Mouse (Mus musculus): Measurements from ENCODE around the gene Lhx6. TPM values are rescaled to one million over a fixed set of nuclear protein-coding genes. Genes with fewer than 3 reads are reported as not detected.
A peak's percentile ranks its signal among the peaks of the same experiment; 100 is the strongest.

Gene Lhx6
- polyA plus RNA-seq, 1 experiment: not detected

DNA sequence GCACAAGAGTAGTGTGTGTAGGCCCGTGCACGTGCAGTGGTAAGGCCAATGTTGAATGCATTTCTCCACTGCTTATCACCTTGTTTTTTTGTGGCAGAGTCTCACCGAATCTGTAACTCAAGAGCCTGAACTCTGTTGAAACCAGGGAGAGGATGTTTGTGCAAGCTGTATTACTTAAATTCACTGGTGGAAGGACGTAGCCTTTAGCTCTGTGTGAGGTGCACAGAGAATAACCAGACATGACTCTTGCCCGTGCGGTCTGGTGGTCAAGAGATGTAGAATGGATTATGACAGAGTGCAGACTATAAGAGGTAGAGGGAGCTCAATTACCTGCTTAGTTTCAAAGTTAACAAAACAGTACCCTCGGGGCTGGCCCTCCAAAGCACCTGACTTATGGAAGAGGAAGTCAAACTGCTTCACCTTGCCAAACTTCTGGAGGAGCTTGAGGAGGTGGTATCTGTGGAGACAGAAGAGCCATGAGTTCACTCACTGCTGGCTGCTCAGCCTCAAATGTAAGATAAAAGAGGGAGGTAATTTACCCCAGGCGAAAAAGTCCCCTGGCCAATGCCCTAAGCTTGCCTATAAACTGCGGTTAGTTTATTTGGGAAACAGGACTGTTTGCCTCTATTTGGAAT, 21.7 kb upstream of the Lhx6 start:
- H3K4me1 ChIP-seq (ENCODE audit: control insufficient read depth, insufficient read depth, low read length): no peaks in the 10 kb centered on the region
- H3K27ac ChIP-seq (ENCODE audit: insufficient read depth, low read depth, low read length): no peak overlapping the region
- H3K4me3 ChIP-seq (ENCODE audit: insufficient read depth, low read depth, low read length): no peak overlapping the region
- TF ChIP-seq POLR2A (IDR thresholded peaks at IDR 0.05; ENCODE audit: insufficient read depth, low read depth, low read length) (no peak), CTCF (IDR thresholded peaks at IDR 0.05; ENCODE audit: insufficient read depth, low read depth, low read length) (no peak)
- 90% methylated on average over 9 of the region's 9 CpGs for WGBS

DNA sequence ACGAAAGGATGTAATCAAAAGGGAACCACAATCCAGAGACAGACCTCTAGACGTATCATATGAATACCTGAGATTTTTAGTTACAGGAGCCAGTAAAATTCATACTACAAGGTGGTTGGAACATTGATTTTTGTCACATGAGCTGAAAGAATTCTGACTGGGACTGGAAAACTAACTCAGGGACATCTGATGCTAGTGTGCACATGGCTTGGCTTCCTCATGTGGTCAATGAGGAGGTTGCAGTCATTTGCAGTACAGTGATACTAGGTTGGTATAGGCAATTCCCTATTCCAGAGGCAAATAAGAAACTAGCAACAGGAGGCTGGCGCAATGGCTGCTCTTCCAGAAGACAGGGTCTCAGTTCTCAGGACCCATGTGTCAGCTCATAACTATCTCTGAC, 7.4 kb upstream of the Lhx6 start:
- 83% methylated on average over 3 of the region's 3 CpGs for WGBS
- no peak overlapping the region for H3K4me3 ChIP-seq (ENCODE audit: insufficient read depth, low read depth, low read length)
- no peak for TF ChIP-seq POLR2A (IDR thresholded peaks at IDR 0.05; ENCODE audit: insufficient read depth, low read depth, low read length)
- TF ChIP-seq CTCF (IDR thresholded peaks at IDR 0.05; ENCODE audit: insufficient read depth, low read depth, low read length): no peak
- no peak overlapping the region for H3K27ac ChIP-seq (ENCODE audit: insufficient read depth, low read depth, low read length)
- H3K4me1 ChIP-seq (ENCODE audit: control insufficient read depth, insufficient read depth, low read length): no peaks in the 10 kb centered on the region

DNA sequence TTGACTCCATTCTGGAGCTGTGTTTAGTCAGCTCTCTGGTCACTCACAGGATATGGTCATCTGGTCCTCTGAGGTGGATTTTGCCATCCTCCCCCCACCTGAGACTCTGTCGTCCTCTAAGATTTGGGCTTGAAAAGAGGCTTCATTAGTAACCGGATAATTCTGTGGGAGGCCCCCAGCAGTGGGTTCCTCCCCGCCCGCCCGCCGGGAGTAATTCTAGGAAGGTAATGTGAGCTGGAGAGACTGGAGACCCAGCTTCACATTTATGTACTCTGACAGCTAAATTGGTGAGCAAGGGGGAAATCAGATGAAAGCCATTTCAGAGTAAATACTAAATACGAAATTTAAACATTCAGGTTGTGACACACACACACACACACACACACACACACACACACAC, 3.4 kb upstream of the Lhx6 start:
- WGBS: 7% methylated on average over 7 of the region's 7 CpGs
- Histone ChIP-seq H3K4me1 (ENCODE audit: control insufficient read depth, insufficient read depth, low read length) (peaks cover 18% of the 10 kb centered on the region), H3K27ac (ENCODE audit: insufficient read depth, low read depth, low read length) (no peak overlapping the region), H3K4me3 (ENCODE audit: insufficient read depth, low read depth, low read length) (no peak overlapping the region)
- TF ChIP-seq POLR2A (IDR thresholded peaks at IDR 0.05; ENCODE audit: insufficient read depth, low read depth, low read length): no peak
- TF ChIP-seq CTCF (IDR thresholded peaks at IDR 0.05; ENCODE audit: insufficient read depth, low read depth, low read length): no peak

DNA sequence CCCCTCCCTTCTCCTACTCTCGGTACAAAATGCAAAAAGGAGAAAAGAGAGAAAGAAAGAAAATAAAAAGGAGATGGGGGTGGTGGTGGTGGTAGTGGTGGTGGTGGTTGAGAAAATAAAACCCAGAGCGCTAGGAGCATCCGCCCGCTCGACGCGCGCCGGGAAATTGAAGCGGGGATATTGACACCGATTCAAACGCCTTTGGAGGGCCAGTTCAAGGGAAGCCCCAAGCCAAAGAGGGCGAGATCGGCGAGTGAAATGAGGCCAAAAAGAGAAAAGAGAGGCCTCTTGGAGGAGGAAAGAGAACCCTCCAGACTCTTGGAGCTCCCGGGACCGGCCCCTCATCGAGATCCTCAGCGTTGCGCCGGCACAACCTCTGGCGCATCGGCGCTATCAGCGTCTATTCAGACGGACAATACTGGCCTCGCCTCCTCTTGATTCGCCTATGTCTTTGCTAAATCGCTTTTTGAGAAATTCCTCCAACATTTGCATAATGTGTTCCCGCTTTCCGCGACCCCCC, 712 bp downstream of the Lhx6 start:
- H3K4me3 ChIP-seq (ENCODE audit: insufficient read depth, low read depth, low read length): peak overlapping the region; percentile 10; the same call in 1 of the 2 replicates
- TF ChIP-seq POLR2A (IDR thresholded peaks at IDR 0.05; ENCODE audit: insufficient read depth, low read depth, low read length): no peak
- no peak for TF ChIP-seq CTCF (IDR thresholded peaks at IDR 0.05; ENCODE audit: insufficient read depth, low read depth, low read length)
- H3K4me1 ChIP-seq (ENCODE audit: control insufficient read depth, insufficient read depth, low read length): peaks cover 33% of the 10 kb centered on the region
- H3K27ac ChIP-seq (ENCODE audit: insufficient read depth, low read depth, low read length): no peak overlapping the region
- 1% methylated on average over 32 of the region's 32 CpGs for WGBS

DNA sequence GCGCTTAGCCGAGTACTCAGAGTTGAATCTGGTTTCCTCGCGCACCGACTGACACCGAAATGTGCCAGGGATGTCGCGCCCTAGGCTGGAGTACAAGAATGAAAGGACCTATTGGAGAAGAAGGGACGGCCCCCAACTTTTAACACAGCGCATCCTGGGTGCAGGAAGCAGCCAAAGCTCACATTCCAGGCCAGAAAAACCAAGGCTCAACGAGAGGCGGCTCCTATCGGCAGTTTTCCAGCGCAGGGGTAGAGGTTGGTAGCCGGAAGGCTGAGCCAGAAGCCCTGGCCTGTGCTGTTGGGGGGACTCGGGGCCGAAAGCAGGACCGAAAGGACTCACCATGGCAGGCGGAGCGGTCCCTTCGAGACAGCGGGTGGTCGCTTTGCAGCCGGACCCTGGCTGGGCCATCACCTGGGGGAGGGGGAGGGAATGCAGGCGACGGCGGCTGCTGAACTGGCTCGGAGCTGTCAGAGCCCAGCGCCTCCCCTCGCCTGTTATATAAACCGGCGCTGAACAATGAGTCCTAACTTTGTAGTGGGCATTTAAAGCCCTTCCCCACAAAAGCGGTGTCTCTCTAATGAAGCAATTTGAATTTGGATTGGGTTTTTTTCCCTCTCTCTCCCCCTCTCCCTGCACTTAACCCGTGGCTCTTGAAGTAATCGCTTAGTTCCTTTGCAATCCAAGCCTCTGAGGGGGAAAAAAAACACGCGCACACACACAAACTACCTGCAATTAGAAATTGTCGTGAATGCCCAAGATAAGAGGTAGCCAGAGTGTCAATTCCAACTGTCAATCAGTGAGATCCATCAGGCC, 1.4 kb downstream of the Lhx6 start:
- Histone ChIP-seq H3K4me1 (ENCODE audit: control insufficient read depth, insufficient read depth, low read length) (peaks cover 33% of the 10 kb centered on the region), H3K4me3 (ENCODE audit: insufficient read depth, low read depth, low read length) (0 out of 2 replicates have a peak overlapping the region, but pooled peaks have one; percentile 3), H3K27ac (ENCODE audit: insufficient read depth, low read depth, low read length) (no peak overlapping the region)
- WGBS: 2% methylated on average over 38 of the region's 38 CpGs
- TF ChIP-seq CTCF (IDR thresholded peaks at IDR 0.05; ENCODE audit: insufficient read depth, low read depth, low read length) (no peak), POLR2A (IDR thresholded peaks at IDR 0.05; ENCODE audit: insufficient read depth, low read depth, low read length) (no peak)

DNA sequence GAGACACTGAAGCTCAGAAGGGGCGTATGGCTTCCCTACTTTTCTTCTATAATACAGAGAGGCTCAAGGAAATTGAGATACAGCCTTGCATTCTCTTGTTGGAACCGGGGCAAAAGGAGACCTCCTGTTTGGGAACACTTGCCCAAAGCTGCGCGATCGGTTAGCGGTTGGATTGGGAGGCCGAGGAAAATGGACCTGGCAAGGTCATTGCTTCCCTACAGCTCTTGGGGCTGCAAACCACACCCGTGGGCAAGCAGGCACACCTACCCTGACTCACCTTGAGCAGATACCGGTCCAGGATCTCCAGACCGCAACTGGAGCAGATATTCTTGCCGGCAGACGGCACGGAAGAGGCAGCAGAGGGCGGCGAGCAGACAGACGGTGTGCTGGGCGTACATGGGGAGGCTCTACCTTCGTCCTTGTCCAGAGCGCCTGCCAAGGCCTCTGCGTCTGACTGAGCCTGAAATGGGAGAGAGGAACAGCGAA, 2.1 kb downstream of the Lhx6 start:
- H3K27ac ChIP-seq (ENCODE audit: insufficient read depth, low read depth, low read length): no peak overlapping the region

DNA sequence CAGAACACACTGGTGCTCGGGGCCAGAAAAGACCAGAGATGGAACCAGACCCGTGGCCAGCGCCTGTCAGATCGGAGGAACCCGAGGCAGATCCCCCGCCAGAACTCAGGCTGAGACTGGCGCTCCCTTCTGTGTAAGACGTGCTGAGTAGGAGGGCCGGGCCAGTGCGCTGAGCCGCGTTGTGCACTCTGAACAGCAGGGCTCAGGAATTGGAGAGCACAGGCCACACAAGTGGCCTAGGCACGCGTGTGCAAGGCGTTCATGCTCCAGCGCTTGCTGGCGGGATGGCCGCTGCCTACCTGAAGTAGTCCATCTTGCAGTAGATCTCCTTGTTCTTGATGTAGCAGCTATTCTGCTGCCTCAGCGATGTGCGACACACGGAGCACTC, 2.7 kb downstream of the Lhx6 start:
- 5% methylated on average over 21 of the region's 21 CpGs for WGBS
- H3K4me3 ChIP-seq (ENCODE audit: insufficient read depth, low read depth, low read length): no peak overlapping the region
- H3K4me1 ChIP-seq (ENCODE audit: control insufficient read depth, insufficient read depth, low read length): peaks cover 33% of the 10 kb centered on the region
- no peak overlapping the region for H3K27ac ChIP-seq (ENCODE audit: insufficient read depth, low read depth, low read length)
- TF ChIP-seq CTCF (IDR thresholded peaks at IDR 0.05; ENCODE audit: insufficient read depth, low read depth, low read length): no peak
- no peak for TF ChIP-seq POLR2A (IDR thresholded peaks at IDR 0.05; ENCODE audit: insufficient read depth, low read depth, low read length)

More for the DNA sequence above, 2.1 kb downstream of the Lhx6 start:
- Histone ChIP-seq H3K4me3 (ENCODE audit: insufficient read depth, low read depth, low read length) (no peak overlapping the region), H3K4me1 (ENCODE audit: control insufficient read depth, insufficient read depth, low read length) (peaks cover 33% of the 10 kb centered on the region)
- no peak for TF ChIP-seq CTCF (IDR thresholded peaks at IDR 0.05; ENCODE audit: insufficient read depth, low read depth, low read length)
- TF ChIP-seq POLR2A (IDR thresholded peaks at IDR 0.05; ENCODE audit: insufficient read depth, low read depth, low read length): no peak
- 7% methylated on average over 21 of the region's 21 CpGs for WGBS

DNA sequence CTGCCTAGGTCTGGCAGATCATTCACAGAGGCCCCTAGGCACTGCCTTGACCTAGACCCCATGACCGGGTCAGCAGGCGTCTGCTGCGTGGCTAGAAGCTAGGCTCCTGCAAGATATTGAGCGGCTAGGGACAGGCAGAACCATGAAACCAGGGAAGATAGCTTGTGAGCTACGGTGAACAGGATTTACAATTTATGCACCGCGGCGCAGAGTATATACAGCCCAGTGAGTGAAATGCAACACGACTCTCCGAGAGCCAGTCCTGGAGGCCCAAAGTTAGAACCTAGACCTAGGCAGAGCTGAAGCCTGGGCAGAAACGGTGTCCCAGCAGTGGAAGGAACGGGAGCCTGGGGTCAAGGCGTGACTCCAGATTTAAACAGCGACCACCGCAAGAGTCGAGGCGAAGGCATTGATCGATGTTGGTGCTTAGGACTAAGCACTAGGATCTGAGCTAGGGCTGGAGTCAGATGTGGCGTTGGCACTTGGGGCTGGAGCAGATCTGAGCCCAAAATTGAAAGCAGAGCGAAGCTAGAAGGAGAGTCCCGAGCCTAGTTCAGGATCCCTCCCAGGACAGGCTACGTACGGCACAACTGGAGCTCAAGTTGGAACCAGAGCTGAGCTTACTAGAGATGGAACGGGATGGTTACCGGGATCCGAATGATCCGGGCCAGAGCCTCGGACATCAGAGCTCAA, 3.2 kb downstream of the Lhx6 start:
- 11% methylated on average over 28 of the region's 28 CpGs for WGBS
- H3K4me3 ChIP-seq (ENCODE audit: insufficient read depth, low read depth, low read length): no peak overlapping the region
- peaks cover 33% of the 10 kb centered on the region for H3K4me1 ChIP-seq (ENCODE audit: control insufficient read depth, insufficient read depth, low read length)
- no peak overlapping the region for H3K27ac ChIP-seq (ENCODE audit: insufficient read depth, low read depth, low read length)
- TF ChIP-seq CTCF (IDR thresholded peaks at IDR 0.05; ENCODE audit: insufficient read depth, low read depth, low read length): no peak
- no peak for TF ChIP-seq POLR2A (IDR thresholded peaks at IDR 0.05; ENCODE audit: insufficient read depth, low read depth, low read length)
